Mouse (Mus musculus): Measurements from ENCODE around the gene Uck2. TPM values are rescaled to one million over a fixed set of nuclear protein-coding genes. Genes with fewer than 3 reads are reported as not detected.

Uck2 gene
- polyA plus RNA-seq, 1 experiment = 7.4 TPM

DNA sequence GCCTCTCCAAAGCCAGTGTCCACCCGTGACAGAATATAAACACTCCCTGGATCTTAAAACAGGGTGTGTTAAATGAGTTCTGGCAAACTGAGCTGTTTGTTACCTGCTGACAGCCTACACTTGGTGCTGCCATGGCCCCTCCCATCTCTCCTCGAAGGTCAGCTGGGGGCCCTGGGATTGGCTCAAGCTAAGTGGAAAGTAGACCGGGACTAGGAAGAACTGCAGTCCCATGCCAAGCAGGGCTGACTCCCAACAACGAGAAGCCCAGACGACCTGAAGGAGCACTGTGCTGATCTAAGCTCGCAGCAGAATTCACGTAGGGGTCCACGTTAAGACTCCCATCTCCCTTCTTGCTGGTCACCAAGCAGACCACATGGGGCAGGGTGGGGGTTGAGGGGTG, 48.3 kb downstream of the Uck2 start:
- Histone ChIP-seq H3K27me3 (ENCODE audit: control insufficient read depth) (no peaks in the 10 kb centered on the region), H3K36me3 (ENCODE audit: control insufficient read depth) (peaks cover 50% of the 10 kb centered on the region), H3K4me1 (ENCODE audit: control insufficient read depth) (peaks cover 4% of the 10 kb centered on the region), H3K4me3 (replicated peaks) (no peak overlapping the region), H3K9me3 (ENCODE audit: control insufficient read depth, low read length) (no peaks in the 10 kb centered on the region)
- TF ChIP-seq GATA1 (IDR thresholded peaks at IDR 0.05; ENCODE audit: low read length) (no peak), TAL1 (IDR thresholded peaks at IDR 0.05; ENCODE audit: low read length) (no peak)

DNA sequence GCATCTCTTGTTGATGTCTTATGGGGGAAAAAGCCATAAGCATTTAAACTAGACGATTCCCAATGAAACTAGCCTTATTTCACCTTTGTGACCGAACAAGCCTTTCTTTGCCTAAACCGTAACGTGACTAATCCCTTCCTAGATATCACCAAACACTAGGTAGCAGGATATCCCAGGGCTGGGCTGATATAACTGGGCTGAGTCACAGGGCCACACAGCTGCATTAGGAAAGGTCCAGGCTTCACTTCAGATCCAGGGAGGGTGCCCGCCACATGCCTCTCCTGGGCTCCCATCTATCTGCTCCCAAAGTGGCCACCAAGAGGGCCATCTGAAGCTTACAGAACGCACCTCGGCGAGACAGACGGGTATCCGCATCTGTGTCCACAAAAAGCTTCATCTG, 50.8 kb downstream of the Uck2 start:
- Histone ChIP-seq H3K36me3 (ENCODE audit: control insufficient read depth) (peaks cover 69% of the 10 kb centered on the region), H3K9me3 (ENCODE audit: control insufficient read depth, low read length) (no peaks in the 10 kb centered on the region), H3K4me3 (replicated peaks) (no peak overlapping the region), H3K4me1 (ENCODE audit: control insufficient read depth) (peaks cover 4% of the 10 kb centered on the region; the same call in 1 of the 2 replicates), H3K27me3 (ENCODE audit: control insufficient read depth) (no peaks in the 10 kb centered on the region)
- TF ChIP-seq TAL1 (IDR thresholded peaks at IDR 0.05; ENCODE audit: low read length) (no peak), GATA1 (IDR thresholded peaks at IDR 0.05; ENCODE audit: low read length) (no peak)

DNA sequence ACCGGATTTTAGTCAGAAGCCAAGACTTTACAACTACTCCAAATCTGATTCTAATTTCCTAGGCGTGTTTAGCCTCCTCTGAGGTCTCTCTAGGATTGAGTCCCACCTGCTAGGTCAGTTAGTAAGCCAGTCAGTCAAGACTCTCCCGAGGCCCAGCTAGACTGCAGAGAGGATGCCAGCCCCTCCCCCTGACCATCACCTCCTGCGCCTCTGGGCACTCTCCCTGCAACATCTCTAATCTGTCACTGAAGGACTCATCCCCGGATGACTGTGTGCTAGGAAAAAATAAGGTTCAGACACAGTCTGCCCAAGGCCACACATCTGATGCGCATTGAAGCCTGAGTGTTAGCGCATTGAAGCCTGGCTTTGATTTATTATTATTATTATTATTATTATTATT, 52.2 kb downstream of the Uck2 start:
- Histone ChIP-seq H3K4me3 (replicated peaks) (no peak overlapping the region), H3K36me3 (ENCODE audit: control insufficient read depth) (peaks cover 82% of the 10 kb centered on the region), H3K9me3 (ENCODE audit: control insufficient read depth, low read length) (no peaks in the 10 kb centered on the region), H3K27me3 (ENCODE audit: control insufficient read depth) (no peaks in the 10 kb centered on the region), H3K4me1 (ENCODE audit: control insufficient read depth) (peaks cover 4% of the 10 kb centered on the region; the same call in 1 of the 2 replicates)
- TF ChIP-seq TAL1 (IDR thresholded peaks at IDR 0.05; ENCODE audit: low read length) (no peak), GATA1 (IDR thresholded peaks at IDR 0.05; ENCODE audit: low read length) (no peak)

DNA sequence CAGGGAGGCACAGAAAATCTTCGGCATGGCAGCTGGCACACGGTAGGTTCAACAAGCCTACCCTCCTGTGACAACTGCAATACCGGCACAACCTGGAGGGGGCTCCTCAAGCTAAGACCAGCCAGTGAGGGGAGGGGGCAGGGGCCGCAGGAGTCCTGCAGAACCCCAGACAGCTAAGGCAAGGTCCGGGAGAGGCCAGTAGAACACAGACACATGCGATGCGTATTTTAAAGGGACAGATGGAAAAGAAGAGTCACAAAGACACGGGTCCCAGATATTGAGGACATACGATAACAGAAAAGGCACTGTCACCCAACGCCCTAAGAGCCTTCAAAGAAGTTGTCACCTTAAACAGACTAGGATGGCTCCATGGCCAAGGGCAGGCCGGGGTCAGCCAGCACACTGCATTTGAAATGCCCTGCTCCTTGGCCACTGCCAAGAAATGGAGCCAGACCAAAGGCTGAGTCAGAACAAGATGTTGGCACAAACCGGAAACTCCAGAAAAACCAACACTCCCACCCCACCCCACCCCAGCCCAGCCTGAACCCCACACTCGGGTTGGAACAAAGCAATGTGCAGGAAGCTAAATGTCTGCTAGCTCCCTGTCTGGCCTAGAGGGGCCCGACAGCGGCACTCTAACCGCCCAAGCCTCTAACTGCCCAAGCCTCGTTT, 53.4 kb downstream of the Uck2 start:
- Histone ChIP-seq H3K36me3 (ENCODE audit: control insufficient read depth) (peaks cover 87% of the 10 kb centered on the region), H3K4me3 (replicated peaks) (no peak overlapping the region), H3K27me3 (ENCODE audit: control insufficient read depth) (no peaks in the 10 kb centered on the region), H3K9me3 (ENCODE audit: control insufficient read depth, low read length) (no peaks in the 10 kb centered on the region), H3K4me1 (ENCODE audit: control insufficient read depth) (peaks cover 4% of the 10 kb centered on the region; the same call in 1 of the 2 replicates)
- no peak for TF ChIP-seq GATA1 (IDR thresholded peaks at IDR 0.05; ENCODE audit: low read length)
- TF ChIP-seq TAL1 (IDR thresholded peaks at IDR 0.05; ENCODE audit: low read length) = no peak

DNA sequence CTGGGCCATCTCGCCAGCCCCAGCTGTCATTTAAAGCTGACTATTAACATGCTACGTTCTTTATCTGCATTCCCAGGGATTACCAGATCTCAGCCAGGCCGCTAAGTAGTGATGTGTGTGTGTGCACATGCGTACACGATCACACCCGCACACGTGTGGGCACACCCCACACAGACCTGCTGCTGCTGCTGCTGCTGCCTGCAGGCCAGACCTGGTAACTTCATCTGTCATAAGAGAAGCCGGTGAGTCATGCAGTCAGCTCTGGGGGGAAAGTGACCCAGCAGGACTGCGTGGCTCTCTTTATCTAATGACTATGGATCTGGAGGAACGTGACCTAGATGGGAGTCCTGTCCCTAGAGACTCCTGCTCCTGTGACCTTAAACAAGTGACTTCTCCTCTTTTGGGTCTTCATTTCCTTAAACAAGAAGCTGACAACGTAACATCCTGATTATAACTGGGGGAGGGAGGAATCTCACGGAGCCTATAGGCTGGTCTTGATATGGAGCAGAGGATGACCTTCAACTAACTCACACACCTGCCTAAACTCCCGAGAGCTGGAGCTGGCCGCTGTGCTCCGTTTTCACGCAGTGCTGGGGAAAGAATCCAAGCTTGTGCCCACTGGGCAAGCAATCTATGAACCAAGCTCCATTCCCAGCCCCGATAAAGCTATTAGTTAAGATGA, 54.0 kb downstream of the Uck2 start:
- no peaks in the 10 kb centered on the region for H3K9me3 ChIP-seq (ENCODE audit: control insufficient read depth, low read length)
- no peaks in the 10 kb centered on the region for H3K27me3 ChIP-seq (ENCODE audit: control insufficient read depth)
- peaks cover 88% of the 10 kb centered on the region for H3K36me3 ChIP-seq (ENCODE audit: control insufficient read depth)
- no peak overlapping the region for H3K4me3 ChIP-seq (replicated peaks)
- H3K4me1 ChIP-seq (ENCODE audit: control insufficient read depth) = peaks cover 4% of the 10 kb centered on the region; the same call in 1 of the 2 replicates
- no peak for TF ChIP-seq GATA1 (IDR thresholded peaks at IDR 0.05; ENCODE audit: low read length)
- no peak for TF ChIP-seq TAL1 (IDR thresholded peaks at IDR 0.05; ENCODE audit: low read length)

DNA sequence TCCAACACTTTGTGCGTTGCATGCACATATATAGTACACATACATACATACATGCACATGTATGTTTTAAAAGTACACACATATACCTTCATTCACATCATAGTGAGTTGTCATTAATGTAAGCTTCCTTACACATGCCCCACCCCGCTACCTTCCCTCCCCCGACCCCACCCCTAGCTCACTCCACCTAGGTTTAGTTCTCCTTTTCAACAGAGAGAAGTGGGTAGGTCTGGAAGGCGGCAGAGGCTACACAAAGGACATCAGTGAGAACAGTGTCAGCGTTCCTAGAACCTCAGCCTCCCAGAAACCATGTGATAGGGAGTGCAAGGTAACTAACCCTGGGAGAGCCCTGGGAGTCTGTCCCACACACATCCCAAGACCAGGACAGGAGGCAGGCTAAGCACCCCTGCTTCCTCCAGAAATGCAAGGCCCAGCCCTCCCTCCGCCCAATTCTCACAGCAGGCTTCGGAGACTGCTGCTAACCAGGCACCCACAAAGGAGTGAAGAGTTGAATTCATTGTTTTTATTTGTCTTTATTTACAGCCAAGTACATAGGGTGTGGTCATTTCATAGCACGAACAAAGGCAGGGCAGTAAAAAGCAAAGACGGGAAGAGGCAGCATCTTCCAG, 62.6 kb downstream of the Uck2 start:
- Histone ChIP-seq H3K36me3 (ENCODE audit: control insufficient read depth) (peaks cover 36% of the 10 kb centered on the region), H3K4me3 (replicated peaks) (no peak overlapping the region), H3K4me1 (ENCODE audit: control insufficient read depth) (peaks cover 8% of the 10 kb centered on the region), H3K27me3 (ENCODE audit: control insufficient read depth) (no peaks in the 10 kb centered on the region), H3K9me3 (ENCODE audit: control insufficient read depth, low read length) (no peaks in the 10 kb centered on the region)
- TF ChIP-seq TAL1 (IDR thresholded peaks at IDR 0.05; ENCODE audit: low read length) (no peak), GATA1 (IDR thresholded peaks at IDR 0.05; ENCODE audit: low read length) (no peak)

DNA sequence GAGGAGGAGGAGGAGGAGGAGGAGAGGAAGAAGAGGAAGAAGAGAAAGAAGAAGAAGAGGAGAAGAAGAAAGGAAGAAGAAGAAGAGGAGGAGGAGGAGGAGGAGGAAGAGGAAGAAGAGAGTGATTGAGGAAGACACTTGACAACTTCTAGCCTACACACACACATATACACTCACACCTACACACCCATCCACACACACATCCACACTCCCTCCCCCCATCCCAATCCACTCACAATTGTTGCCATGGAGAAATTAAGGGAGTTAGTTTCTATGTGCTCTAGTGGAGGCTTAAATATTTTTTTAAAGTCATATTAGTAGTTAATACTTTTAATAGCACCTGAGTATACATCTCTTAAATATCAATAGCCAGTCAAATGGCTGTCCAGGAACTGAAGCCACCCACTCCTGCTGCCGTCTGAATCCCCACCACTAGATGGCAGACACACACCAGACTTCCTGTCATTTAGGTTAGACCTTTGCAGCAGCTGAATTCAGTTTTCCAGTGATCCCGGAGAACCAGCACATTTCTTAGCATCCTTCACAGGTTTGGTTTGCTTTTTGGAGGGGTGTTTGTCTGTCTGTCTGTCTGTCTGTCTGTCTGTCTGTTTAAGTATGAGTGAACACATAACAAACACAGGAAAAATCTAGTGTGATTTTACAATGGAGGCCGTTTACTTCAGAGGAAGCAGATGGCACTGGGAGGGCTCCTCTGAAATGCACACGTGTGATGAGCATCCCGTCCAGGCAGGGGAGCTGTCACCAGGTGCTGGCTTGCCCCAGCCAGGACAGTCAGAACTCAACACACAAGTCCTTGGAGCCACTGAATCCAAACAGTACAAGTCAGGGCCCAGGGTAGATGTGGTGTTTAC, 64.6 kb downstream of the Uck2 start:
- H3K4me1 ChIP-seq (ENCODE audit: control insufficient read depth) = peaks cover 13% of the 10 kb centered on the region
- H3K36me3 ChIP-seq (ENCODE audit: control insufficient read depth) = peaks cover 16% of the 10 kb centered on the region
- TF ChIP-seq GATA1 (IDR thresholded peaks at IDR 0.05; ENCODE audit: low read length) = no peak
- TF ChIP-seq TAL1 (IDR thresholded peaks at IDR 0.05; ENCODE audit: low read length) = no peak
- H3K9me3 ChIP-seq (ENCODE audit: control insufficient read depth, low read length) = no peaks in the 10 kb centered on the region
- no peak overlapping the region for H3K4me3 ChIP-seq (replicated peaks)
- H3K27me3 ChIP-seq (ENCODE audit: control insufficient read depth) = no peaks in the 10 kb centered on the region

DNA sequence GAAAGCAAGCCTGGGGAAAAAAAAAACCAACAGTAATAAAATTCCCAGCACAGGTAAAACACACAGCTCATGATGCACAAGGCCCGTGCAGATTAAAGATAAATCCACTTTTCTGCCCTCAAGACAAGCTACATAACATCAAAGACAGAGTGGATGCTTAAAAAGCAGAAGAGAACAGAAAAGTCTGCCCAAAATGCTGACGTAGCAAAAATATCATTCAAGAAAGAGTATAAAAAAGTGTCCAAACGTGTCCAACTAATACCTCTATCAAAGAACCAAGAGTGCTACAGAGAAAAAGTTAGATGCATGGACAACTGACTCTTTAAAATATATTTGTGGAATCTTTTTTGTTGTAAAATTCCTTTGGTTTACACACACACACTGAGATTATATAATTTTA, 69.7 kb downstream of the Uck2 start:
- H3K36me3 ChIP-seq (ENCODE audit: control insufficient read depth) = no peaks in the 10 kb centered on the region
- H3K9me3 ChIP-seq (ENCODE audit: control insufficient read depth, low read length) = no peaks in the 10 kb centered on the region
- no peaks in the 10 kb centered on the region for H3K27me3 ChIP-seq (ENCODE audit: control insufficient read depth)
- peaks cover 10% of the 10 kb centered on the region for H3K4me1 ChIP-seq (ENCODE audit: control insufficient read depth)
- no peak overlapping the region for H3K4me3 ChIP-seq (replicated peaks)
- no peak for TF ChIP-seq GATA1 (IDR thresholded peaks at IDR 0.05; ENCODE audit: low read length)
- TF ChIP-seq TAL1 (IDR thresholded peaks at IDR 0.05; ENCODE audit: low read length) = no peak
